Comparison of ENCODE assay signal across 23 mouse cellular contexts in genomic region chr4:65532071-65532736, GRCm38 (mm10).
"Had no signal": no experiment of that assay in that cellular context is flagged by ENCODE, and none has a peak within 500 bp of the region (broad histone marks: within the 10 kb centered on the region; RNA-seq: fewer than 3 reads in every experiment).

No protein-coding gene starts in this region.

- H3K27ac ChIP-seq: limb, embryonic 13.5 days; liver, embryonic 14.5 days; macrophage; midbrain, embryonic 12.5 days; midbrain, embryonic 15.5 days; neural tube, embryonic 12.5 days; neural tube, embryonic 15.5 days; stomach, postnatal 0 days had no signal

- H3K9me3 ChIP-seq: limb, embryonic 13.5 days; midbrain, embryonic 12.5 days; midbrain, embryonic 15.5 days; neural tube, embryonic 12.5 days; neural tube, embryonic 15.5 days had no signal

- H3K4me1 ChIP-seq: midbrain, embryonic 12.5 days; midbrain, embryonic 15.5 days; neural tube, embryonic 12.5 days; neural tube, embryonic 15.5 days had no signal

- H3K27me3 ChIP-seq: limb, embryonic 13.5 days; midbrain, embryonic 12.5 days; midbrain, embryonic 15.5 days; neural tube, embryonic 12.5 days; neural tube, embryonic 15.5 days had no signal

- H3K36me3 ChIP-seq: limb, embryonic 13.5 days; midbrain, embryonic 12.5 days; midbrain, embryonic 15.5 days; neural tube, embryonic 12.5 days; neural tube, embryonic 15.5 days had no signal

- H3K4me3 ChIP-seq: limb, embryonic 13.5 days; midbrain, embryonic 12.5 days; midbrain, embryonic 15.5 days; neural tube, embryonic 12.5 days; neural tube, embryonic 15.5 days had no signal

- H3K4me2 ChIP-seq: limb, embryonic 13.5 days; lung, embryonic 14.5 days; midbrain, embryonic 12.5 days; midbrain, embryonic 15.5 days; neural tube, embryonic 12.5 days; neural tube, embryonic 15.5 days had no signal

- ATAC-seq: liver, postnatal 0 days; lung, postnatal 0 days; midbrain, embryonic 15.5 days had no signal

- DNase-seq: kidney, adult 18-20 months; kidney, adult 9 months; kidney, postnatal 14 days; kidney, postnatal 4 days; layer of hippocampus, adult 9-11 months; liver; liver, postnatal 0 days; right cerebral cortex, adult 18-20 months; right cerebral cortex, postnatal 14 days; right cerebral cortex, postnatal 4 days; thymus, adult 2 months; thymus, postnatal 14 days; thymus, postnatal 4 days had no signal

- H3K9ac ChIP-seq: limb, embryonic 13.5 days; liver, embryonic 14.5 days; liver, postnatal 0 days; lung, embryonic 14.5 days; midbrain, embryonic 12.5 days; midbrain, embryonic 15.5 days; neural tube, embryonic 12.5 days; neural tube, embryonic 15.5 days had no signal
